Comparison of ENCODE assay signal across 11 mouse cellular contexts in genomic region chr4:123404056-123404455, GRCm38 (mm10).
DNase-seq lines count a peak whose midpoint lies in the region; ATAC-seq lines count a peak whose summit lies in the region.
"Had no signal": no experiment of that assay in that cellular context is flagged by ENCODE, and none has a peak within 500 bp of the region (broad histone marks: within the 10 kb centered on the region; RNA-seq: fewer than 3 reads in every experiment).

No protein-coding gene starts in this region.

- H3K4me1 ChIP-seq in embryonic facial prominence, embryonic 14.5 days (ENCODE audit: control insufficient read depth, insufficient read depth, low read length): peaks cover 55% of the 10 kb centered on the region
- peaks cover 65% of the 10 kb centered on the region for H3K4me1 ChIP-seq in embryonic facial prominence, embryonic 10.5 days
- H3K4me1 ChIP-seq in hindbrain, embryonic 15.5 days (replicated peaks): peaks cover 63% of the 10 kb centered on the region
- H3K4me1 ChIP-seq in hindbrain, embryonic 10.5 days (replicated peaks): peaks cover 54% of the 10 kb centered on the region

- H3K27me3 ChIP-seq in embryonic facial prominence, embryonic 14.5 days (replicated peaks; ENCODE audit: control insufficient read depth, insufficient read depth, low read length): no peaks in the 10 kb centered on the region
- H3K27me3 ChIP-seq in embryonic facial prominence, embryonic 10.5 days (replicated peaks; ENCODE audit: low read depth, poor library complexity, severe bottlenecking): no peaks in the 10 kb centered on the region
- H3K27me3 ChIP-seq in hindbrain, embryonic 15.5 days: no peaks in the 10 kb centered on the region
- no peaks in the 10 kb centered on the region for H3K27me3 ChIP-seq in hindbrain, embryonic 10.5 days (ENCODE audit: insufficient read depth, poor library complexity, severe bottlenecking)
- H3K27me3 ChIP-seq: megakaryocyte, embryonic 14.5 days; stomach, embryonic 15.5 days had no signal

- H3K9ac ChIP-seq in embryonic facial prominence, embryonic 14.5 days (ENCODE audit: low read depth, low read length): no peak overlapping the region
- H3K9ac ChIP-seq in hindbrain, embryonic 15.5 days: no peak overlapping the region
- H3K9ac ChIP-seq: stomach, embryonic 15.5 days had no signal

- WGBS in embryonic facial prominence, embryonic 14.5 days: 53% methylated on average over 1 of the region's 1 CpGs
- 86% methylated on average over 1 of the region's 1 CpGs for WGBS in embryonic facial prominence, embryonic 10.5 days
- 45% methylated on average over 1 of the region's 1 CpGs for WGBS in hindbrain, embryonic 15.5 days
- 91% methylated on average over 1 of the region's 1 CpGs for WGBS in hindbrain, embryonic 10.5 days

- no peak overlapping the region for H3K4me3 ChIP-seq in embryonic facial prominence, embryonic 14.5 days (ENCODE audit: low read depth, low read length)
- H3K4me3 ChIP-seq in embryonic facial prominence, embryonic 10.5 days: no peak overlapping the region
- no peak overlapping the region for H3K4me3 ChIP-seq in hindbrain, embryonic 15.5 days
- no peak overlapping the region for H3K4me3 ChIP-seq in hindbrain, embryonic 10.5 days
- H3K4me3 ChIP-seq: megakaryocyte, embryonic 14.5 days; stomach, embryonic 15.5 days had no signal

- H3K27ac ChIP-seq in embryonic facial prominence, embryonic 14.5 days (replicated peaks; ENCODE audit: low read depth, low read length): no peak overlapping the region
- H3K27ac ChIP-seq in embryonic facial prominence, embryonic 10.5 days (replicated peaks): no peak overlapping the region
- peak overlapping the region; percentile 45; the same call in 1 of the 2 replicates for H3K27ac ChIP-seq in hindbrain, embryonic 15.5 days (replicated peaks)
- no peak overlapping the region for H3K27ac ChIP-seq in hindbrain, embryonic 10.5 days
- H3K27ac ChIP-seq: stomach, embryonic 15.5 days had no signal

- H3K36me3 ChIP-seq in embryonic facial prominence, embryonic 14.5 days (ENCODE audit: control insufficient read depth, insufficient read depth, low read length): peaks cover 43% of the 10 kb centered on the region
- H3K36me3 ChIP-seq in embryonic facial prominence, embryonic 10.5 days (replicated peaks): peaks cover 60% of the 10 kb centered on the region
- H3K36me3 ChIP-seq in hindbrain, embryonic 15.5 days: peaks cover 18% of the 10 kb centered on the region
- peaks cover 69% of the 10 kb centered on the region for H3K36me3 ChIP-seq in hindbrain, embryonic 10.5 days

- H3K9me3 ChIP-seq in embryonic facial prominence, embryonic 14.5 days (ENCODE audit: control insufficient read depth, low read length): no peaks in the 10 kb centered on the region
- H3K9me3 ChIP-seq in embryonic facial prominence, embryonic 10.5 days: no peaks in the 10 kb centered on the region
- H3K9me3 ChIP-seq in hindbrain, embryonic 15.5 days: no peaks in the 10 kb centered on the region
- H3K9me3 ChIP-seq in hindbrain, embryonic 10.5 days: no peaks in the 10 kb centered on the region
- H3K9me3 ChIP-seq: megakaryocyte, embryonic 14.5 days; stomach, embryonic 15.5 days had no signal

- peak; percentile 68 for DNase-seq in embryonic facial prominence, embryonic 14.5 days (ENCODE audit: low spot score)
- no peak for DNase-seq in embryonic facial prominence, embryonic 10.5 days (ENCODE audit: low spot score)
- DNase-seq in hindbrain, embryonic 10.5 days (ENCODE audit: low spot score): no peak
- peak; percentile 29 for DNase-seq in ovary, postnatal 36 days (ENCODE audit: low spot score)
- DNase-seq in ovary, postnatal 14 days (ENCODE audit: low spot score): no peak
- peak; percentile 78 for DNase-seq in testis, postnatal 10 days (ENCODE audit: low spot score)
- no peak for DNase-seq in thymus, postnatal 25 days

- no peak for ATAC-seq in embryonic facial prominence, embryonic 14.5 days (ENCODE audit: low read depth)
- no peak for ATAC-seq in hindbrain, embryonic 15.5 days (ENCODE audit: low FRiP score, low read depth)
- ATAC-seq: inflammation-experienced regulatory T-cells, adult 6 months had no signal

- H3K4me2 ChIP-seq in embryonic facial prominence, embryonic 14.5 days (ENCODE audit: low read depth, low read length): no peak overlapping the region
- peak overlapping the region; percentile 24 for H3K4me2 ChIP-seq in hindbrain, embryonic 15.5 days
- H3K4me2 ChIP-seq: stomach, embryonic 15.5 days had no signal

Comparison
In these comparisons a context has a peak if more than half of its experiments do, and no peak if none do; other contexts are left out.
1. DNase-seq: peak in embryonic facial prominence, embryonic 14.5 days (single experiment), ovary, postnatal 36 days (single experiment) and testis, postnatal 10 days (single experiment); none in embryonic facial prominence, embryonic 10.5 days (single experiment), hindbrain, embryonic 10.5 days (single experiment), ovary, postnatal 14 days (single experiment) and thymus, postnatal 25 days (single experiment).